Mouse (Mus musculus) small intestine, adult 2 months (tissue): ENCODE data around the gene Myo1g.

Experiments used
- CTCF ChIP-seq: fragments of 200-500 bp; IDR thresholded peaks from 2 replicates; pipeline ENCODE4 v1.5.1; 2012; ENCODE audit warnings: low read depth, mild to moderate bottlenecking, control low read depth, inconsistent platforms, low read length, moderate library complexity, mixed read lengths; ENCODE audit not compliant: insufficient replicate concordance, insufficient read length; ENCODE audit errors: extremely low read depth
- POLR2A ChIP-seq: fragments of 200-500 bp; IDR thresholded peaks from 2 replicates; pipeline ENCODE4 v1.6.1; 2012; ENCODE audit warnings: low read depth, mild to moderate bottlenecking, control low read depth, inconsistent platforms, low read length, moderate library complexity

DNA sequence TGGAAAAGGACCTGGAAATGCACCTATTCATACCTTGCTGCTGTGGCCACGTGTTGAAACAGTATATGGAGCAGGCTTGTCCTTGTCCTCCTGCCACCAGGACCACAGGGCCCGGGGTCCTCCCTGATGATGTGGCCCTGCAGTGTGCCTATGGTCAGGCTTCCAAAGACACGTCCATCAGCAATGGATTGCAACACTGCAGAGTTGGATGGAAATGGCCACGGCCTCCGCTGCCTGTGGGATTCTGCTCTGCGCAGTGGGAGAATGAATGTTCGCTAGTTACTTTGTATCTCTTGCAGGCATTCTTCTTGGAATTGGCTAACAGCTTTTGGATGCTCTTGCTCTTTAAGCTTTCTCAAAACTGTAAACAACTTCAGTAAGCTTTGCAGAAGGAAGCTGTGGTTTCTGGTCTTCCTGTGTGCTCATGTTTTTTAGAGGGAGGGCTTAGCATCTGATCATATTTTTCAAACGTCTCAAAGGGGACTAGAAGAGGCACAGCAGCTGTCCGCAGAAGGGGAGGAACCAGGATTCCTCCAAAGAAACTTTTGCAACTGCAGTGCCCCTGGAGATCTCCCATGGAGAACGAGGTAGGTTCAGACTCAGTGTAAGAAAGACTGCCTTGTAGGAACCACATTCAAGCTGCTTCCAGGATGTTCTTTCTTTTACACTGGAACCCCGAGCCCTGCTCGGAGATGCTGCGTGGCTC lies 40.0 kb upstream of the Myo1g start:
- no peak for TF ChIP-seq POLR2A
- no peak for TF ChIP-seq CTCF
